Mouse (Mus musculus) brain, embryonic 14.5 days (tissue): ENCODE data around the gene Cyp4f13. TPM values are rescaled to one million over a fixed set of nuclear protein-coding genes. Genes with fewer than 3 reads are reported as not detected.
A peak's percentile ranks its signal among the peaks of the same experiment; 100 is the strongest.

Experiments used
- DNase-seq: peaks from one replicate; pipeline ENCODE4 v3.0.0-alpha.2; 2011; ENCODE audit warnings: low read depth
- CTCF ChIP-seq: fragments of 200-500 bp; IDR thresholded peaks from 2 replicates; pipeline ENCODE4 v1.5.1; 2012; ENCODE audit warnings: inconsistent platforms, mild to moderate bottlenecking, moderate library complexity, borderline replicate concordance; ENCODE audit not compliant: insufficient read depth, insufficient read length; ENCODE audit errors: extremely low read depth
- POLR2A ChIP-seq: fragments of 200-500 bp; IDR thresholded peaks from 2 replicates; pipeline ENCODE4 v1.6.1; 2012; ENCODE audit warnings: mild to moderate bottlenecking, inconsistent platforms, borderline replicate concordance; ENCODE audit not compliant: poor library complexity, insufficient read depth, insufficient read length, severe bottlenecking; ENCODE audit errors: extremely low read depth
- polyA plus RNA-seq: library from polyadenylated mRNA; depleted of rRNA; stranded (reverse); fragments of >200 nt; gene quantifications from 2 replicates; pipeline ENCODE4 v1.2.3, GENCODE M21; 2012; rRNA removed

Gene Cyp4f13
- polyA plus RNA-seq, 1 experiment = 12.3 TPM

- TF ChIP-seq CTCF = no peak
- no peak for TF ChIP-seq POLR2A
- DNase-seq = no peak
Measured at GRCm38 (mm10) chr17:32901751-32902525, 45.3 kb downstream of the Cyp4f13 start.

- TF ChIP-seq CTCF (no peak), POLR2A (no peak)
- no peak for DNase-seq
Measured at GRCm38 (mm10) chr17:32895421-32895820, 51.8 kb downstream of the Cyp4f13 start.

- TF ChIP-seq CTCF = no peak
- no peak for TF ChIP-seq POLR2A
- DNase-seq = no peak
Measured at GRCm38 (mm10) chr17:32893901-32894300, 53.3 kb downstream of the Cyp4f13 start.

GRCm38 (mm10) chr17:32891239-32892180, 55.7 kb downstream of the Cyp4f13 start, which contains the start of gene Zfp870:
TSS of gene Zfp870 (minus strand) at chr17:32891642.
- TF ChIP-seq CTCF (peak; percentile 50; the same call in 1 of the 2 replicates), POLR2A (0 out of 2 replicates have a peak, but pooled peaks have one; percentile 14)
- DNase-seq = peak; percentile 97

- TF ChIP-seq POLR2A = no peak
- no peak for TF ChIP-seq CTCF
- DNase-seq = no peak
Measured at GRCm38 (mm10) chr17:32890852-32891238, 56.4 kb downstream of the Cyp4f13 start.

- TF ChIP-seq CTCF (no peak), POLR2A (no peak)
- DNase-seq = no peak
Measured at GRCm38 (mm10) chr17:32889611-32890010, 57.6 kb downstream of the Cyp4f13 start.

- TF ChIP-seq POLR2A = no peak
- no peak for TF ChIP-seq CTCF
- no peak for DNase-seq
Measured at GRCm38 (mm10) chr17:32880320-32881218, 66.6 kb downstream of the Cyp4f13 start.

- no peak for DNase-seq
- no peak for TF ChIP-seq CTCF
- no peak for TF ChIP-seq POLR2A
Measured at GRCm38 (mm10) chr17:32878773-32879172, 68.4 kb downstream of the Cyp4f13 start.

GRCm38 (mm10) chr17:32877471-32878171, 69.6 kb downstream of the Cyp4f13 start:
- no peak for TF ChIP-seq CTCF
- no peak for TF ChIP-seq POLR2A
- no peak for DNase-seq

Other genes with a start within 250 kb of the Cyp4f13 start
- 31.3 and 34.6 TPM in 2 replicates for gene Zfp871, start 159.1 kb downstream of the Cyp4f13 start, polyA plus RNA-seq
- gene Zfp811, start 137.5 kb downstream of the Cyp4f13 start, polyA plus RNA-seq = 21.9 and 40.7 TPM in 2 replicates
- 18.4 and 19.9 TPM in 2 replicates for gene Zfp799, start 117.1 kb downstream of the Cyp4f13 start, polyA plus RNA-seq
- gene Zfp870, start 55.8 kb downstream of the Cyp4f13 start, polyA plus RNA-seq = 4.6 and 5.2 TPM in 2 replicates
- 0.04 and 0.15 TPM in 2 replicates for gene Cyp4f14, start 30.1 kb downstream of the Cyp4f13 start, polyA plus RNA-seq
- 4.5 and 4.6 TPM in 2 replicates for gene Zfp472, start 18.4 kb upstream of the Cyp4f13 start, polyA plus RNA-seq
- gene Zfp952, start 45.7 kb upstream of the Cyp4f13 start, polyA plus RNA-seq = 12.6 and 14.6 TPM in 2 replicates
- 11.5 and 16.0 TPM in 2 replicates for gene Zfp763, start 86.0 kb upstream of the Cyp4f13 start, polyA plus RNA-seq
- gene 4921501E09Rik, start 120.7 kb upstream of the Cyp4f13 start, polyA plus RNA-seq = not detected in 2 replicates
- gene Zfp563, start 141.9 kb upstream of the Cyp4f13 start, polyA plus RNA-seq = 12.0 and 15.9 TPM in 2 replicates
- gene Morc2b, start 192.3 kb upstream of the Cyp4f13 start, polyA plus RNA-seq = 0.21 and 0.40 TPM in 2 replicates
- gene Olfr55, start 221.0 kb upstream of the Cyp4f13 start, polyA plus RNA-seq = not detected in 2 replicates
- not detected in 2 replicates for gene Olfr239, start 243.9 kb upstream of the Cyp4f13 start, polyA plus RNA-seq